Mouse (Mus musculus): ENCODE results near the gene Krt7. TPM values are rescaled to one million over a fixed set of nuclear protein-coding genes. Genes with fewer than 3 reads are reported as not detected.

Krt7 gene
- polyA plus RNA-seq, 1 experiment from 2014 or later, result 1.1 TPM

DNA sequence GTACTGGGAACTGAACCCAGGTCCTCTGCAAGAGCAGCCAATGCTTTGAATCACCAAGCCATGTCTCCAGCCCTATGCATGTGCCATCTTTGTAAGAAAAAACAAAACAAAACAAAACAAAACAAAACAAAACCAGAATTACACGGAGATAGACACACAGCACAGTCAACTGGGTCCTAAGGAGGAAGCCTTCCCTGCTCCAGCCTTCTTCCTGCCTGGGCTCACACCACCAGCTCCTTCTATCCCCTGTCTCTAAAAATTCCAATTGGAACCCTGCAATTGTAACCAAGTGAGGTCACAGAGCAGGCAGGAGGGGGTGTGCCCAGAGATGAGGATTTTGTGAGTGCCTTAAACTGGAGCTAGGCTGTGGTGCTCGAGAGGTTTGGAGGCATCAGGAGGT, 36.6 kb downstream of the Krt7 start, which contains the start of gene Krt88:
Krt88 (plus strand) TSS at position 301 of the 400 bp plus-strand sequence.
- 74% methylated on average over 2 of the region's 2 CpGs for WGBS
- Histone ChIP-seq H3K36me3 (ENCODE audit: control insufficient read depth, insufficient read depth, low read length) (no peaks in the 10 kb centered on the region), H3K9me3 (replicated peaks; ENCODE audit: control insufficient read depth, low read length, poor library complexity, severe bottlenecking) (no peaks in the 10 kb centered on the region), H3K4me1 (ENCODE audit: control insufficient read depth, insufficient read depth, low read length) (no peaks in the 10 kb centered on the region), H3K9ac (ENCODE audit: low read depth, low read length) (no peak within 1 kb of the TSS), H3K27me3 (ENCODE audit: control insufficient read depth, insufficient read depth, low read depth, low read length) (no peaks in the 10 kb centered on the region), H3K4me3 (ENCODE audit: low read depth, low read length) (no peak within 1 kb of the TSS), H3K27ac (ENCODE audit: low read length) (no peak within 1 kb of the TSS), H3K4me2 (ENCODE audit: low read length) (no peak within 1 kb of the TSS)
- no peak for ATAC-seq

DNA sequence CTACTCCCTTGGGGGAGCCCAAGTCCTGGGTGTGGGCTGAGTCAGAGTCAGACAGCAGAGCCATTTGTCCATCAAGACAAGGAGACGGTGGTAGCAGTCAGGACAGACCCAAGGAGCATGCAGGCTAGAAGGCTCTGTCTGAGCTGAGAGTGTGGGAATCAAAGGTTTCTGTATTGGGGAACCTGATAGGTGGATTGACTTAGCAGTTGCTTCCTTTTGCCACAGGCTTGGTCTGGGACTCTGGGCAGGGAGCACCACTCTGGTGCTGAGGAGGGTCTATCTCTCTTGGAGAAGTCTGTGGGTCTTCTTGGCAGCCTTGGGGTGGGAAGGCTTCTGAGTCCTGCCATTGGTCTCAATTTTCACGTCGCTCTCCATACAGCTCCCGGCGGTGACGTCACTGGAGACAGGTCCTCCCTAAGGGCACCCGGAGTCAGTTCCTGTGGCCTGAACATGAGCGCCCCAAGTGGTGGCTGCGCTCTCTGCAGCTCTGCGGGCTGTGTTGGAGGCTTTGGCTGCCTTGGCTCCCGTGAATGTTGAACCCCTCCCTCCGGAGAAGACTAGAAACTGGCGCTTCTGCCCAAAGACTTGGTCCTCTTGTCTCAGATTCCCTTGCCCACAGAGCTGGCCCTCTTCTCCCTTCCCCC, 42.4 kb downstream of the Krt7 start:
- 7% methylated on average over 13 of the region's 13 CpGs for WGBS
- H3K4me2 ChIP-seq (ENCODE audit: low read length), result no peak overlapping the region
- no peak for ATAC-seq

GRCm38 (mm10) chr15:101454774-101455173, 43.9 kb downstream of the Krt7 start:
- H3K9me3 ChIP-seq (replicated peaks; ENCODE audit: control insufficient read depth, low read length, poor library complexity, severe bottlenecking), result peaks cover 5% of the 10 kb centered on the region; the same call in 1 of the 2 replicates
- ATAC-seq, result no peak

More for the DNA sequence above, 42.4 kb downstream of the Krt7 start:
- H3K4me3 ChIP-seq (ENCODE audit: low read depth, low read length), result no peak overlapping the region
- H3K9me3 ChIP-seq (replicated peaks; ENCODE audit: control insufficient read depth, low read length, poor library complexity, severe bottlenecking), result peaks cover 5% of the 10 kb centered on the region; the same call in 1 of the 2 replicates
- no peak overlapping the region for H3K27ac ChIP-seq (ENCODE audit: low read length)
- H3K9ac ChIP-seq (ENCODE audit: low read depth, low read length), result no peak overlapping the region
- H3K36me3 ChIP-seq (ENCODE audit: control insufficient read depth, insufficient read depth, low read length), result no peaks in the 10 kb centered on the region
- no peaks in the 10 kb centered on the region for H3K27me3 ChIP-seq (ENCODE audit: control insufficient read depth, insufficient read depth, low read depth, low read length)
- peaks cover under 1% of the 10 kb centered on the region; the same call in 1 of the 2 replicates for H3K4me1 ChIP-seq (ENCODE audit: control insufficient read depth, insufficient read depth, low read length)

GRCm38 (mm10) chr15:101455292-101455691, 44.4 kb downstream of the Krt7 start:
- peaks cover 5% of the 10 kb centered on the region; the same call in 1 of the 2 replicates for H3K9me3 ChIP-seq (replicated peaks; ENCODE audit: control insufficient read depth, low read length, poor library complexity, severe bottlenecking)
- 89% methylated on average over 2 of the region's 2 CpGs for WGBS
- H3K36me3 ChIP-seq (ENCODE audit: control insufficient read depth, insufficient read depth, low read length), result no peaks in the 10 kb centered on the region
- H3K9ac ChIP-seq (ENCODE audit: low read depth, low read length), result no peak overlapping the region
- H3K4me1 ChIP-seq (ENCODE audit: control insufficient read depth, insufficient read depth, low read length), result peaks cover 5% of the 10 kb centered on the region; the same call in 1 of the 2 replicates
- H3K27me3 ChIP-seq (ENCODE audit: control insufficient read depth, insufficient read depth, low read depth, low read length), result no peaks in the 10 kb centered on the region
- no peak for ATAC-seq
- H3K4me2 ChIP-seq (ENCODE audit: low read length), result no peak overlapping the region
- no peak overlapping the region for H3K4me3 ChIP-seq (ENCODE audit: low read depth, low read length)
- no peak overlapping the region for H3K27ac ChIP-seq (ENCODE audit: low read length)

More at GRCm38 (mm10) chr15:101454774-101455173, 43.9 kb downstream of the Krt7 start:
- no peaks in the 10 kb centered on the region for H3K36me3 ChIP-seq (ENCODE audit: control insufficient read depth, insufficient read depth, low read length)
- H3K4me1 ChIP-seq (ENCODE audit: control insufficient read depth, insufficient read depth, low read length), result peaks cover 5% of the 10 kb centered on the region; the same call in 1 of the 2 replicates
- H3K27me3 ChIP-seq (ENCODE audit: control insufficient read depth, insufficient read depth, low read depth, low read length), result no peaks in the 10 kb centered on the region
- H3K27ac ChIP-seq (ENCODE audit: low read length), result no peak overlapping the region
- H3K4me3 ChIP-seq (ENCODE audit: low read depth, low read length), result no peak overlapping the region
- WGBS, result 84% methylated on average over 8 of the region's 8 CpGs
- no peak overlapping the region for H3K4me2 ChIP-seq (ENCODE audit: low read length)
- no peak overlapping the region for H3K9ac ChIP-seq (ENCODE audit: low read depth, low read length)

GRCm38 (mm10) chr15:101455891-101456290, 45.0 kb downstream of the Krt7 start:
- no peak overlapping the region for H3K27ac ChIP-seq (ENCODE audit: low read length)

DNA sequence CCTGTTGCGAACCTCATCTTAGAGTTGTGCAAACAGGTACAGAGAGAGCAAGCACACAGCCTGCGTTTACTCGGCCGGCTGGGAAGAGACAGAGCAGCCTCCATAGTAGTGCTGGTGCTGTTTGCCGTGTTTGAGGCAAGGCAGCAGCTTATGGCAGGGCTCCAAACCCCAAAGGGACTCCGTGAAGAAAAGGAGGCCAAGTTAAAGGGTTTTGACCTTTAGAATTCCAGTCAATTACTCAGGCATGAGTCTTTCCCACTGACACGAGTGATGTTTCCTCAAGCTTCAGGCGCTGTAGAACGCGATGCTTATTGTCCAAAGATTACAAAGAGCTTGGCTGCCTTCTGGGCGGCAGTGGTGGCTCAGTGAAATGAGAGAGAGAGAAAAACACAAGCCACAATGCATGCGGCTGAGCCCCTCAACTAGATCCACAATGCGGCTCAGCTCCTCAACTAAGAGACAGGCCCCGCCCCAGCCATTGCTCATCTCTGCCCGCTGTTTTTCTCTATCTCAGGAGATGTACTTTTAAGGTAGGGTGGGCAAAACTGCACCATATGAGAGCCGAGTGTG, 47.6 kb downstream of the Krt7 start:
- Histone ChIP-seq H3K27me3 (ENCODE audit: control insufficient read depth, insufficient read depth, low read depth, low read length) (no peaks in the 10 kb centered on the region), H3K9ac (ENCODE audit: low read depth, low read length) (no peak overlapping the region), H3K4me2 (ENCODE audit: low read length) (peak overlapping the region; percentile 4; the same call in 1 of the 2 replicates), H3K27ac (ENCODE audit: low read length) (no peak overlapping the region), H3K4me1 (ENCODE audit: control insufficient read depth, insufficient read depth, low read length) (peaks cover 5% of the 10 kb centered on the region; the same call in 1 of the 2 replicates), H3K36me3 (ENCODE audit: control insufficient read depth, insufficient read depth, low read length) (no peaks in the 10 kb centered on the region), H3K9me3 (replicated peaks; ENCODE audit: control insufficient read depth, low read length, poor library complexity, severe bottlenecking) (peaks cover 5% of the 10 kb centered on the region; the same call in 1 of the 2 replicates), H3K4me3 (ENCODE audit: low read depth, low read length) (no peak overlapping the region)
- no peak for ATAC-seq
- WGBS, result 32% methylated on average over 16 of the region's 16 CpGs

More at GRCm38 (mm10) chr15:101455891-101456290, 45.0 kb downstream of the Krt7 start:
- no peak overlapping the region for H3K4me2 ChIP-seq (ENCODE audit: low read length)
- 90% methylated on average over 6 of the region's 6 CpGs for WGBS
- no peak overlapping the region for H3K9ac ChIP-seq (ENCODE audit: low read depth, low read length)
- H3K9me3 ChIP-seq (replicated peaks; ENCODE audit: control insufficient read depth, low read length, poor library complexity, severe bottlenecking), result peaks cover 5% of the 10 kb centered on the region; the same call in 1 of the 2 replicates
- peaks cover 5% of the 10 kb centered on the region; the same call in 1 of the 2 replicates for H3K4me1 ChIP-seq (ENCODE audit: control insufficient read depth, insufficient read depth, low read length)
- no peak overlapping the region for H3K4me3 ChIP-seq (ENCODE audit: low read depth, low read length)
- no peaks in the 10 kb centered on the region for H3K36me3 ChIP-seq (ENCODE audit: control insufficient read depth, insufficient read depth, low read length)
- ATAC-seq, result no peak
- no peaks in the 10 kb centered on the region for H3K27me3 ChIP-seq (ENCODE audit: control insufficient read depth, insufficient read depth, low read depth, low read length)

DNA sequence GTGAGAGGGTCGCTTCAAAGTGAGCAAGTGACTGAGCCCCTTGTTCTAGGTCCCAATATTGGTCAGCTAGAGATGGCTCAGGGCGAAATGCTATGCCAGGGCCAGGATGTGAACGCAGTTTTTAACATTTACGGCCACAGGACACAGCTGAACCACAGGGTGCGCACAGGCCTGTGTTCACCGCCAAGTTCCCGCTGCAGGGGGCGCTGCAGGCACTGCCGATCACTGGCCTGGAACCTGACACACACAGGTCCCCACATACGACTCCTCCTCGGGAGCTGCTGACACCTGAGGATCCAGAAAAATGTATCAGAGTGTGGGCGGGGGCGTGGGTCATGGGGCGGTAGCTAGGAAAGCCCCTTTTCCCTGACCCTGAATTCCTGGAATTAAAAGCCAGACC, 48.4 kb downstream of the Krt7 start:
- Histone ChIP-seq H3K9ac (ENCODE audit: low read depth, low read length) (no peak overlapping the region), H3K27me3 (ENCODE audit: control insufficient read depth, insufficient read depth, low read depth, low read length) (no peaks in the 10 kb centered on the region), H3K4me2 (ENCODE audit: low read length) (no peak overlapping the region), H3K9me3 (replicated peaks; ENCODE audit: control insufficient read depth, low read length, poor library complexity, severe bottlenecking) (peaks cover 5% of the 10 kb centered on the region; the same call in 1 of the 2 replicates), H3K27ac (ENCODE audit: low read length) (no peak overlapping the region), H3K36me3 (ENCODE audit: control insufficient read depth, insufficient read depth, low read length) (no peaks in the 10 kb centered on the region), H3K4me3 (ENCODE audit: low read depth, low read length) (no peak overlapping the region), H3K4me1 (ENCODE audit: control insufficient read depth, insufficient read depth, low read length) (peaks cover 5% of the 10 kb centered on the region; the same call in 1 of the 2 replicates)
- ATAC-seq, result no peak
- 84% methylated on average over 14 of the region's 14 CpGs for WGBS

- ATAC-seq, result no peak
- 81% methylated on average over 13 of the region's 13 CpGs for WGBS
- peaks cover under 1% of the 10 kb centered on the region; the same call in 1 of the 2 replicates for H3K4me1 ChIP-seq (ENCODE audit: control insufficient read depth, insufficient read depth, low read length)
- no peak within 1 kb of the TSS for H3K4me2 ChIP-seq (ENCODE audit: low read length)
- no peaks in the 10 kb centered on the region for H3K36me3 ChIP-seq (ENCODE audit: control insufficient read depth, insufficient read depth, low read length)
- H3K27ac ChIP-seq (ENCODE audit: low read length), result no peak within 1 kb of the TSS
- no peak within 1 kb of the TSS for H3K9ac ChIP-seq (ENCODE audit: low read depth, low read length)
- no peaks in the 10 kb centered on the region for H3K27me3 ChIP-seq (ENCODE audit: control insufficient read depth, insufficient read depth, low read depth, low read length)
- H3K4me3 ChIP-seq (ENCODE audit: low read depth, low read length), result no peak within 1 kb of the TSS
- no peaks in the 10 kb centered on the region for H3K9me3 ChIP-seq (replicated peaks; ENCODE audit: control insufficient read depth, low read length, poor library complexity, severe bottlenecking)
Observed at GRCm38 (mm10) chr15:101463651-101464050, 52.8 kb downstream of the Krt7 start, which contains the start of gene Krt81. Gene Krt81, minus strand, starts transcription at chr15:101463751.

DNA sequence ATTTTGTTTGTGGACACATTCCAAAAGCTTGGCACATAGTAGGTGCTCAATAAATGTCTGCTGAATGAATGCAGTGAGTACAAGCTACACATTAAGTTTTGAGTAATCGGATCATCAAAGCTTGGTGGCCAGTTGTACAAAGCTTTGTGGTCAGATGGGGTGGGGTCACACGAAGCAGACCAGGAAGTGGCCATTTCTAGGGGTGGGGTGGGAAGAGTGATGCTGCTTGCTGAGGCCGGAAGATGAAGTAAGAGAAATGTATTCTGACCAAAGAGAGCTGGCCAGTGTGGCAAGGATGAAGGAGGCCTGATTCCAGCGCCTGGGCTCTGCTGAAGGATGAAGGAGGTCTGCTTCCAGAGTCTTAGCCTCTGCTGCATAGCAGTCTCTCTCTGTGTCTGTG, 58.2 kb downstream of the Krt7 start:
- ATAC-seq, result no peak
- no peak overlapping the region for H3K27ac ChIP-seq (ENCODE audit: low read length)
- H3K4me3 ChIP-seq (ENCODE audit: low read depth, low read length), result no peak overlapping the region
- H3K9ac ChIP-seq (ENCODE audit: low read depth, low read length), result no peak overlapping the region
- no peaks in the 10 kb centered on the region for H3K27me3 ChIP-seq (ENCODE audit: control insufficient read depth, insufficient read depth, low read depth, low read length)
- no peaks in the 10 kb centered on the region for H3K36me3 ChIP-seq (ENCODE audit: control insufficient read depth, insufficient read depth, low read length)
- no peaks in the 10 kb centered on the region for H3K9me3 ChIP-seq (replicated peaks; ENCODE audit: control insufficient read depth, low read length, poor library complexity, severe bottlenecking)
- 89% methylated on average over 4 of the region's 4 CpGs for WGBS
- no peak overlapping the region for H3K4me2 ChIP-seq (ENCODE audit: low read length)
- H3K4me1 ChIP-seq (ENCODE audit: control insufficient read depth, insufficient read depth, low read length), result no peaks in the 10 kb centered on the region

Data from midbrain, embryonic 16.5 days (tissue).